Mouse (Mus musculus) megakaryocyte, embryonic 14.5 days (primary cell): ENCODE measurements around the gene Nup214.

Experiments
- FLI1 ChIP-seq: IDR thresholded peaks from 2 replicates; pipeline ENCODE4 v1.6.1; 2012; ENCODE audit warnings: low read length, inconsistent platforms, mixed read lengths
- GATA1 ChIP-seq: IDR thresholded peaks from 3 replicates; pipeline ENCODE4 v1.6.1; 2012; ENCODE audit warnings: mixed read lengths, low read length, inconsistent platforms, borderline replicate concordance

- no peak for TF ChIP-seq GATA1
- TF ChIP-seq FLI1 = no peak
Observed at GRCm38 (mm10) chr2:31996060-31996459, 21.8 kb downstream of the Nup214 start.
